Mouse (Mus musculus) neural tube, embryonic 10.5 days (tissue): ENCODE results near the gene Klhl12.
A peak's percentile ranks its signal among the peaks of the same experiment; 100 is the strongest.
"Not testable (repeated sequence)": the region's sequence is repeated elsewhere in the genome, so short reads cannot be mapped to it uniquely, and the experiment has no call there.

ENCODE experiments used
- DNase-seq: peaks from one replicate; pipeline ENCODE4 v3.0.0-alpha.2; 2017; ENCODE audit warnings: low spot score; ENCODE audit errors: extremely low spot score

Klhl12 gene

DNA sequence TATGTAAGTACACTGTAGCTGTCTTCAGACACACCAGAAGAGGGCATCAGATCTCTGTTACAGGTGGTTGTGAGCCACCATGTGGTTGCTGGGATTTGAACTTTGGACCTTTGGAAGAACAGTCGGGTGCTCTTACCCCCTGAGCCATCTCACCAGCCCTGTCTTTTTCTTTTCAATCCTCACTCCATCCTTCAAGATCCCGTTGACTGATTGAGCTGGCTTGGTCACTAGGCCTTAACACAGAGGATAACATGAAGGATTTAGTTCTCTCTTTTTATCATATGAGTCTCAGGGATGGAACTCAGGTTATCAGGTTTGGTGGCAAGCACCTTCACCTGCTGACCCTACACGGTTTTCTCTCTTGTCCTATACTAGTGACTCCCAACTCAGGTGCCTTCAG, 6.8 kb upstream of the Klhl12 start:
- DNase-seq, result not testable (repeated sequence)

DNA sequence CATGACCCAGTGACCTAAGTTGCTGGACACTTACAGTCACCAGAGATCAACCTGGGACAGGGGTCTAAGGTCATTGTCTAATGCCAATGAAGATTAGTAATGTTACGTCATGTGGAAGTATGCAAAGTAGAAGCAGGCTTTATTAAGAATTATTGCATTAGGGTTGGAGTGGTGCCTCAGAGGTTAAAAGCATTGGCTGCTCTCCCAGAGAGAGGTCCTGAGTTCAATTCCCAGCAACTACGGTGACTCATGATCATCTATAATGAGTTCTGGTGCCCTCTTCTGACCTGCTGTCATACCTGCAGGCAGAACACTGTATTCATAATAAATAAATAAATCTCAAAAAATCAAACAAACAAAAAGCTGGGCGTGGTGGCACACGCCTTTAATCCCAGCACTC, 5.1 kb upstream of the Klhl12 start:
- no peak for DNase-seq

GRCm38 (mm10) chr1:134450986-134451385, 4.3 kb upstream of the Klhl12 start:
- no peak for DNase-seq

GRCm38 (mm10) chr1:134456060-134456459, 729 bp downstream of the Klhl12 start:
- DNase-seq, result no peak

DNA sequence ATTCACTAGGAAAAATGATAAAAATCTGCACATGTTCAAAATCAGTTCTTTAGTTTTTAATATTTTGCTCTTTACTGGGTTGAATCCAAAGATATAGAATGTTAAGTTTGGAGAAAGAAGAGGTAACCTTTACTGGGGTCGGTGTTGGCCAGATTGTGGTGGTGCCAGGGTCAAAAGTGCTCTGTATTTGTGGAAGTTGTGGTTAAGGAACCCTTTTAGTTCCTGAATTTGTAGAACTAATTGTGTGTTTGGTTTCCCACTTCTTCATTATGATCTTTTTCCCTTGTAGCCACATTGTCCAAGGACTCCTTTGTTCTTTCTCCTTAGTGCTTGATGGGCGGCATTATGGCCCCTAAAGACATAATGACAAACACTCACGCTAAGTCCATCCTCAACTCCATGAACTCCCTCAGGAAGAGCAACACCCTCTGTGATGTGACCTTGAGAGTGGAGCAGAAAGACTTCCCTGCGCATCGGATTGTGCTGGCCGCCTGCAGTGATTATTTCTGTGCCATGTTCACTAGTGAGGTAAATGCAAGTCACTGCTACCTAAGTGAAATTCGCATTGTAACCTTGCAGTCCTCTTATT, 2.9 kb downstream of the Klhl12 start:
- DNase-seq, result no peak

- no peak for DNase-seq
These were observed 5.3 kb downstream of the Klhl12 start for GRCm38 (mm10) chr1:134460294-134461284.

GRCm38 (mm10) chr1:134484623-134485022, 29.3 kb downstream of the Klhl12 start:
- DNase-seq, result no peak

GRCm38 (mm10) chr1:134490903-134491801, 35.8 kb downstream of the Klhl12 start:
- DNase-seq, result no peak

GRCm38 (mm10) chr1:134492276-134492675, 36.9 kb downstream of the Klhl12 start:
- no peak for DNase-seq

- DNase-seq, result no peak
These were observed 38.2 kb downstream of the Klhl12 start for GRCm38 (mm10) chr1:134493496-134493895.

- DNase-seq, result no peak
These were observed 38.6 kb downstream of the Klhl12 start for GRCm38 (mm10) chr1:134493956-134494355.

GRCm38 (mm10) chr1:134494428-134495215, 39.3 kb downstream of the Klhl12 start, which contains the start of gene Rabif:
Gene Rabif, plus strand, starts transcription at chr1:134494648.
- peak; percentile 97 for DNase-seq

DNA sequence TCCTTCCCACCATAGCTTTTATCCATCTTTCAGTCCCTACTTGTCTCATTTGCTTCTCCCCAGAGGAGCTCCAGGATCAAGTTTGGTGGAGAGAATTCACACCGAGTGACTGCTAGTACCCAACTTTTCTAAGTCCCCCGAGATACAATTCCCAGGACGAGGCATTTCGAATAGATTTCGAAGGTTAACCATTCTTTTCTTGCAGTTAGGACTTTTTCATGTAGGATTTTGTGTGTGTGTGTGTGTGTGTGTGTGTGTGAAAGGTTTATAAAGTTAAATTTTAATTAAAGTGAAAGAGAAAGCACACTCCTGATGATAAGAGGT, 39.8 kb downstream of the Klhl12 start:
- DNase-seq, result no peak

DNA sequence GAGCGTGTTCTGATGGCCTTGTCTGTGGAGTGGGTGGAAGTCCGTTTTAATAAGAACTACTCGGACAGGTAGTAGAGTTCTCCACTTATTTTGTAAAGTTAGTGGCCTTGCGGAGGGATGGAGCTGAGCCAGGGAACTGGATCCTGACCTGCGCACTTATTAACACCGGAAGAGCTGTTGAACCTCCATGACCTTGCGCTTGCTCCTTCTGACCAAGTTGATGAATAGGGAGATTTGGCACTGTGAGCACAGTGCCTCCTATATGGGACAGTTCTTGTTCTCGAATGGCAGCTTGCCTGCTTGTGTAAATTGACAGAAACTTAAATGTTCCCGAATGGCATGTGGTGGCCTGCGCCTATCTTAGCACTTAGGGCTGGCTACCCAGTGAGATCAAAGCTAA, 40.7 kb downstream of the Klhl12 start:
- DNase-seq, result no peak

DNA sequence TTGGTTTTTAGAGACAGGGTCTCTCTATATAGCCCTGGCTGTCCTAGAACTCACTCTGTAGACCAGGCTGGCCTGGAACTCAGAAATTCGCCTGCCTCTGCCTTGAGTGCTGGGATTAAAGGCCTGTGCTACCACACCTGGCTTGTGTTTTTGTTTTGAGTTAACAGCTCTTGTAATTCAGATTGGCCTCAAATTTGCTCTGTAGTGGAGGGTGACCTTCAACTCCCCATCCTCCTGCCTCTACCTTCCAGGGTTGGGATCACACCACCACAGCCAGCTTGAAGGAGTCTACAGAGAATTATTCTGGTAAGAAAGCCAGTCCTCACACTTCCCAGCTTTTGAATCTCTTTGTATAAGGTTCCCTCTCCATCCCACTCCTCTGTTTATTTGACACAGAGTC, 45.6 kb downstream of the Klhl12 start:
- no peak for DNase-seq

DNA sequence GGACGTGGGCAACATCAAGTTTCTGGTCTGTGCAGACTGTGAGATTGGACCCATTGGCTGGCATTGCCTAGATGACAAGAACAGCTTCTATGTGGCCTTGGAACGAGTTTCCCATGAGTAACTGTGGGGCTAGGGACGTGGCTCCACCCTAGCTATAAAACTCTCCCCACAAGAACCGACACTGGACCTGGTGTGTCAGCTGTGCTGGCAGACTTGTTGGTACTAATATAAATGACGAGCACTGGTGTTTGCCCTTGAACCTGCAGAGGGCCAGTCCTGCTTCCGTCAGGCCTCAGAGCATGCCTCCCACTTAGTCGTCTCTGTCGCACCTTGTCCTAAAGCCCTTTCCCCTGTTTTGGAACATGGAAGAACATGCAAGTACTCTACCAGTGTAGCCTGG, 50.9 kb downstream of the Klhl12 start:
- DNase-seq, result no peak

- no peak for DNase-seq
These were observed 54.7 kb downstream of the Klhl12 start for GRCm38 (mm10) chr1:134510018-134510417.

GRCm38 (mm10) chr1:134512183-134512582, 56.9 kb downstream of the Klhl12 start:
- DNase-seq, result no peak

DNA sequence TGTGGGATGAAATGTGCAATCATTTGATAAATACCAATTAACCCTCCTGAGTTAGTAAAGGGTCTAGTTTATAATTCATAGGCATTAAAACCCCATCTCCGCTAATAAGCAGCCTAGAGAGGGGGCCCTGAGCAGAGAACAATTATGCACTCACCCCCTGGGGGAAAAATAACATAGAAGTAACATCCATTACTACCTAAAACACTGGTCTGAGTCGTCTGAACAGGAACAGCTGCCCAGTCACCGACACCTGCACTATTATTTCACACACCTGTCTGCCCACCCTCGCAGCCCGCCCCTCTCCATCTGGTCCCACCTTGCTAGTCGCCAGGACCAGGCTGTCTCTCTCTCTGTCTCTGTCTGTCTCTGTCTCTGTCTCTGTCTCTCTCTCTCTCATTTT, 57.3 kb downstream of the Klhl12 start:
- no peak for DNase-seq

DNA sequence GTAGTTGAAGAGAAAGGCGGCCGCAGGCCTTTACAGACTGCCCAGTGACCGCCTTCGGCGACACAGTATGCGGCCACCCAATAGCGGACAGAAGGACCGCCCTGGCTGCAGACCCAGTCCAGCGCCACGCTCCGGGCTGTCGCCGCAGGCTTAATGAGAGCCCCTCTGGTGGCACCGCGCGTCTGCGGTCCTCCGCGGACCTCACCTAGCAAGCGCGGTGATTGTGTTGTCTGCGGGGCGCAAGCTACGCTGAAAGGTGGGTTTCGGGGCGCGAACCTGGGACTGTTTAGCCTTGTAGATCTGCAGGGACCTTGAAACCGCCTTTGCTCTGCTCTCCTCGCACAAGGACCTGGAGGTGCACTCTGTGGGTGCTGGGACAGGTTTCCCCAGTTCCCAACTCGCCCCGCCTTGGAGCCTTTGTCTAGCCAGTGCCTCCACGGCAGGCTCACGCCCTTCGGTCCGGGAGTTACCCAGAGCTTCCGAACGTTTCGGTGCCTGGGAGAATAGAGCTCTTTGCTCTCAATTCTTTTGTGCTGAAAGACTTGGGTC, 58.1 kb downstream of the Klhl12 start:
- DNase-seq, result peak; percentile 61
